Mouse (Mus musculus) liver, embryonic 14.5 days (tissue): Measurements from ENCODE around the gene Lipo3. TPM values are rescaled to one million over a fixed set of nuclear protein-coding genes. Genes with fewer than 3 reads are reported as not detected.

Source experiments
- ATAC-seq: fragments of 200-750 bp; cut with Nextera tagmentation; 2 replicates; pipeline ENCODE4 v1.8.0; 2017; ENCODE audit warnings: moderate number of reproducible peaks, mild to moderate bottlenecking, moderate library complexity; ENCODE audit not compliant: insufficient read depth
- DNase-seq, 3 experiments: peaks; one replicate each; pipeline ENCODE4 v3.0.0-alpha.2; 2012 to 2013; ENCODE audit warnings: low read depth in 3 of 3, low spot score in 3 of 3
- H3K27ac ChIP-seq: fragments of 300-500 bp; sonication (generic); 2 replicates; pipeline ENCODE4 v1.5.1; 2014; ENCODE audit warnings: moderate library complexity, mild to moderate bottlenecking, control low read depth, inconsistent platforms
- H3K27me3 ChIP-seq: fragments of 300-500 bp; sonication (generic); 2 replicates; pipeline ENCODE4 v1.6.1; 2014; ENCODE audit warnings: mild to moderate bottlenecking, low read length, moderate library complexity; ENCODE audit not compliant: control insufficient read depth, insufficient read depth
- H3K36me3 ChIP-seq: fragments of 300-500 bp; sonication (generic); replicated peaks from 2 replicates; pipeline ENCODE4 v1.6.1; 2014; ENCODE audit warnings: low read depth; ENCODE audit not compliant: control insufficient read depth, insufficient read depth
- H3K4me1 ChIP-seq, 2 experiments: fragments of 200-500 bp in 1 of 2; fragments of 300-500 bp in 1 of 2; sonication (generic) in 1 of 2; replicated peaks; 2 replicates each; pipeline ENCODE4 v1.6.1; 2012 to 2014; ENCODE audit warnings: antibody characterized with exemption in 1 of 2, inconsistent platforms in 1 of 2, low read length in 1 of 2; ENCODE audit not compliant: control insufficient read depth in 2 of 2, insufficient read depth in 2 of 2
- H3K4me2 ChIP-seq: fragments of 300-500 bp; sonication (generic); 2 replicates; pipeline ENCODE4 v1.6.1; 2014; ENCODE audit warnings: low read depth, mild to moderate bottlenecking, control low read depth, moderate library complexity
- H3K4me3 ChIP-seq, 2 experiments: fragments of 200-500 bp in 1 of 2; fragments of 300-500 bp in 1 of 2; sonication (generic) in 1 of 2; 2 replicates each; pipeline ENCODE4 v1.5.1; 2012 to 2014; ENCODE audit warnings: low read depth in 2 of 2, low read length in 2 of 2, mild to moderate bottlenecking in 2 of 2, control low read depth in 1 of 2, inconsistent platforms in 1 of 2, moderate library complexity in 1 of 2; ENCODE audit not compliant: insufficient read depth in 1 of 2
- H3K9ac ChIP-seq: fragments of 300-500 bp; sonication (generic); replicated peaks from 2 replicates; pipeline ENCODE4 v1.6.1; 2014; ENCODE audit warnings: mild to moderate bottlenecking, control low read depth, moderate library complexity
- H3K9me3 ChIP-seq: fragments of 300-500 bp; sonication (generic); 2 replicates; pipeline ENCODE4 v1.6.1; 2016; ENCODE audit warnings: low read length, mixed read lengths; ENCODE audit not compliant: control insufficient read depth
- CTCF ChIP-seq: IDR thresholded peaks from 2 replicates; pipeline ENCODE4 v1.5.1; 2016; ENCODE audit warnings: antibody characterized with exemption, low read depth, control low read depth
- EP300 ChIP-seq: IDR thresholded peaks from 2 replicates; pipeline ENCODE4 v1.6.1; 2016; ENCODE audit warnings: antibody characterized with exemption, low read depth
- microRNA-seq: library from miRNA; unstranded; fragments of <30 nt; microRNA quantifications from one replicate; pipeline ENCODE4, GENCODE M21; 2016
- polyA plus RNA-seq, 2 experiments: library from polyadenylated mRNA; depleted of rRNA in 1 of 2; stranded (reverse) in 1 of 2; unstranded in 1 of 2; fragments of >200 nt; fragmentation: Nextera tagmentation in 1 of 2; extraction: Ambion mirVana in 1 of 2; gene quantifications; 2 replicates each; pipeline versions ENCODE4 v1.2.1 to v1.2.3; 2012 to 2014

The Lipo3 gene
- polyA plus RNA-seq, 2 experiments = 1.0 to 3.4 TPM

DNA sequence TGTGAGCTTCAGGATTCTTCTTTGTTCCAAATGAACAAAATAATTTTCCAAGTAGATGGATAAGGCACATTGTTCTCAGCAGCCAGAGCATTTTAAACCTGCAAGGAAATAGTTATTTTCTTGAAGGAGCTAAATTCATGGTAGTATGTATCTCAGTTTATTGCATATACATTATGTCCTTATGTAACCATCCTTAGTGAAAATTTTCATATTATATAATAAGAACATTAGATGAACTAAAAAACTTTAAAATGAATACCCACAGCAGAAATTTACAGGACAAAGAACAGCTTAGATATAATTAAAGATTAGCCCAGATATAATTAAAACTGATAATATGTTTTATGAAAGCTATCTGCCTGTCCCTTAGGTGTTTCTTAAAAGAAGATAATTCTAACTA, 244.1 kb downstream of the Lipo3 start, which contains the start of gene Lipo4:
Lipo4 (minus strand) TSS at position 101 of the 400 bp plus-strand sequence.
- TF ChIP-seq EP300 (no peak), CTCF (no peak)
- ATAC-seq (no peak), DNase-seq (no peak)
- Histone ChIP-seq H3K27ac (no peak within 1 kb of the TSS), H3K4me3 (no peak within 1 kb of the TSS), H3K27me3 (no peaks in the 10 kb centered on the region), H3K36me3 (no peaks in the 10 kb centered on the region), H3K9ac (no peak within 1 kb of the TSS), H3K4me2 (no peak within 1 kb of the TSS), H3K4me1 (no peaks in the 10 kb centered on the region), H3K9me3 (no peaks in the 10 kb centered on the region)

Small RNA genes lying within 50 kb of the gene (microRNA-seq; reads per million reads assigned to microRNA genes)
- gene Gm27440 = not detected

Other genes starting within 250 kb of the Lipo3 start
- not detected in 2 replicates for gene Lipo4, start 244.2 kb downstream of the Lipo3 start, polyA plus RNA-seq (2012; rRNA removed)
- not detected in 2 replicates for gene Lipo4, start 244.2 kb downstream of the Lipo3 start, polyA plus RNA-seq (2014; fragmentation: Nextera tagmentation; extraction: Ambion mirVana)
- gene Gm8978, start 136.7 kb downstream of the Lipo3 start, polyA plus RNA-seq (2012; rRNA removed) = not detected in 2 replicates
- gene Gm8978, start 136.7 kb downstream of the Lipo3 start, polyA plus RNA-seq (2014; fragmentation: Nextera tagmentation; extraction: Ambion mirVana) = not detected in 2 replicates
- gene Lipo2, start 10.6 kb downstream of the Lipo3 start, polyA plus RNA-seq (2012; rRNA removed) = 0.02 and 0.03 TPM in 2 replicates
- gene Lipo2, start 10.6 kb downstream of the Lipo3 start, polyA plus RNA-seq (2014; fragmentation: Nextera tagmentation; extraction: Ambion mirVana) = not detected in 2 replicates
- not detected in 2 replicates for gene Lipo1, start 25.5 kb upstream of the Lipo3 start, polyA plus RNA-seq (2012; rRNA removed)
- not detected in 2 replicates for gene Lipo1, start 25.5 kb upstream of the Lipo3 start, polyA plus RNA-seq (2014; fragmentation: Nextera tagmentation; extraction: Ambion mirVana)
- gene Lipf, start 199.2 kb upstream of the Lipo3 start, polyA plus RNA-seq (2012; rRNA removed) = not detected in 2 replicates
- not detected in 2 replicates for gene Lipf, start 199.2 kb upstream of the Lipo3 start, polyA plus RNA-seq (2014; fragmentation: Nextera tagmentation; extraction: Ambion mirVana)
- not detected in 2 replicates for gene Lipk, start 246.3 kb upstream of the Lipo3 start, polyA plus RNA-seq (2012; rRNA removed)
- gene Lipk, start 246.3 kb upstream of the Lipo3 start, polyA plus RNA-seq (2014; fragmentation: Nextera tagmentation; extraction: Ambion mirVana) = not detected in 2 replicates